Mouse (Mus musculus) CD8-positive naive resting alpha-beta T cell, adult 2 months (primary cell): Measurements from ENCODE around the gene Trnau1ap.
A peak's percentile ranks its signal among the peaks of the same experiment; 100 is the strongest.
"Not testable (repeated sequence)": the region's sequence is repeated elsewhere in the genome, so short reads cannot be mapped to it uniquely, and the experiment has no call there.

Source experiments
- DNase-seq, 2 experiments: peaks; one replicate each; pipeline ENCODE4 v3.0.0; 2022; ENCODE audit warnings: low read depth in 2 of 2, low spot score in 2 of 2

The Trnau1ap gene

DNA sequence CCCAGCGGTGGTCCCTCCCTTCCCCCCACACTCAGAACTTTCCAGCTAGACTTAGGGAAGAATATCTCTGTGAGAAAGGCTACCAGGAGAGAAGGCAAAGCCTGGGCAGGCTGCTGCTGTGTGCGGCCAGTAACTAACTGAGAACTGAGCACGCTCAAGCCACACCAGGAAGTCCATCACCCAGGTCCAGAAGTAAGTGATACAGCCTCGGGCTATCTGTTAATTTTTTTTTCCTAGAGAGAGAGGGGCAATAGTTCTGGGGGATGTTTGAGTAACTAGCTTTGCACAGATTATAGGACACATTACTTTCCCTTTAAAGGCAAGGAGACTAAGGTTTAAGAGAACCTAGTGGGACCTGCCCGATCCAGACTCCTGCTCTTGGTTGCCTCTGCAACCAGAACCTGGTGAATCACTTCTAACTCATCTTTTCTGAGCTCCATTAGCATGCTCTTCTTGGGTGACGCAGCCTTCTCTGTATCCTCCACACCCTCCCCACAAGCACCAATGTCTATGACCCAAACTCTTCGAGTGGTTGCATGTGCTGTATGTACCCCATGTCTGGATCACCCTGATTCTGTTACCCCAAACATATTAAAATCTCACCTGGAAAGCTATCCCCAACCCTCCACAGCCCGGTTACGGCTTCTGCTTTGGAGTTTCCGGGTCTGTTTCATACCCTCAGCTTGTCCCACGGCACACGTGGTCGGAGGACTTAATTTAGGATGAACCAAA is 15.2 kb upstream of the Trnau1ap start:
- DNase-seq, result no peak

DNA sequence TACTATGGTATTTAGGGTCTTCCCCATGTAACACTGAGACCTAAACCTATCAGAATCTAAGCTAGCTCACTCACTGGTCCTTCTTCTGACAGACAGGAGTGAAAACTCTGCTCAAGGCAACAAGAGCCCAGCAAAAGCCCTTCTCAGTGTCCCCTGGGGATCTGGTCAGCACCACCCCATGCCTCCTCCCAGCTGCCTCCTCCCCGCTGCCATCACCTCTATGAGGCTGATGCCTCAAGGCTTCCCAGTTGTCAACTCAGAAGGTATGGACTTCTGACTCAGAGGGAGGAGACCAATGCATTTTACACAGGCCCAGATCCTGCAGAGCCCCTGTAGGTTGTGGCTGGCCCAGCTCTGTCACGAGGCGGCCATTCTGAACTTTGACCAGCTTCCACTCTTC is 12.1 kb upstream of the Trnau1ap start:
- no peak for DNase-seq

DNA sequence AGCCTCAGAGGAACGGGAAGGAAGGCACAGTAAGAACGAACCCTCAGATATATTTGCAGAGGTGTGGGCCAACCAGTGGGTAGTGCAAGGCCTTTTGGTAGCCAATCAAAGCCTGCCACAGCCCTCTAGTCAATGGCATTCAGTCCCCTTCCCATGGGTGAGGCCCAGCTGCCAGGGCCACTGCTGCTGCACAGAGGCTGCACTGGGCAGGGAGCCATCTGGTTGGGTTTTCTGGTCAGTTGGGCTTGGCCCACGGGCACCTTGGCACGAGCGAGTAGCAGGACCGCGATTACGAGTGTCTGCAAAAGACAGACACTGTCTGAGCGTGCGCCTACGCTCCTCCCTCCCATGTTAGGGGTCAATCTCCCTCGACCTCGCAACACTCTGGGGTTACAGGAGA is 9.6 kb upstream of the Trnau1ap start:
- DNase-seq, result no peak

DNA sequence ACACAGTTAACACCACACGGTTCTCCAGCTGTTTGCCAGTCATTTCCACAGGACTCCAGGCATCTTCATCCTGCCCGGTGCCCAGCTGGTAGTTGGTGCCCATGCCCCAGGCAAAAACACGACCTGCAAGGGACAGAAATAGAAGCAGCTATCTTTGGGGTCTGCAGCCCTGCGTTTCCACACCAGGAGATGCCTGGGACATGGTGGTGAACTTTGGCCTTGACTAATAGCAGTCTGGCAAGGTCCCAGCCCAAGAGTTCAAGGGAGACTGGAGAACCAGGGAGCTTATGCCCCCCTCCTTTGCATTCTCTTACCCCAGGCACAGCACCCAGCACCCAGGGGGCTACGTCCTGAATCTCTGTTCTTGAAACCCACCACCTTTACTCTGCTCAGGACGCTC is 3.5 kb upstream of the Trnau1ap start:
- DNase-seq, result no peak

DNA sequence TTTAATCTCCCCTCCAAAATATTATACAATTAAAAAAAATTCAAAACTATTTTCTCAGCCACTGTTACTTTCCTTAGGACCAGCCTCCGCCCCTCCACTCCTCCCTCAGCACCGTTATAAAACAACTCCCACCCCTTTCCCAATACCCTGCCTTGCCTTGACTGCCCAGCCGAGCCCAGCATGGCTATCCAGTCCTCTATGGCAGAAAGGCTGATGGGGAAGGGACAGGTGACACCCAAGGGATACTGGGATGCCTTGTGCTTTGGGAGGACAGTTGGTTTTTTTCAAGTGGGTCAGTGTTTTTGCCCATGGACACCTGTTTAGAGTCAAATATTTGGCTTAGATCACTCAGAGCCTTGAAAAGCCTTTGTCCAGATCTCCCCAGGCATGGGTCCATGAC is 2.6 kb upstream of the Trnau1ap start:
- no peak for DNase-seq

DNA sequence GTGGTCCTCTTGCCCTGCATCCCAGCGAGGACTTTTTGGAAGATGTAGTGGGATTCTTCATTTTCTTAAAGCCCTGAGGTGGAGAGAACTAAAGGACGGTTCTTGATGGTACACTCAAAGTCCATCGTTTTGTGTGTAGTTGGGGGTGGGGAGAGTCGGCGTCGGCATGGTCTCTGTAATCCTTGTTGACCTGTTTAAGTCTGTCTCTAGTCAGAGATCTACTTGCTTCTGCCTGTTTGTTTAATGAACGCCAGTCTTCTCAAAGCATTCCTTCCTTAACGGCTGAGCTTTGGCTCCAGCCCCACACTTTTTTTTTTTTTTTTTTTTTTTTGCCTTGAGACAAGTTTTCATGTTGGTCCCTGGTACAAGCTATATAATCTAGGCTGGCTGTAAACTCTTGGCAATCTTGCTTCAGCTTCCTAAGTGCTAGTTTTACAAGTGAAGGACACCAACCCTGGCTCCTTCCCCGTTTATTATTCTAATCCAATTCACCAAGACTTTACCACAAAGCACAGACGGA is 557 bp upstream of the Trnau1ap start:
- DNase-seq, result no peak

DNA sequence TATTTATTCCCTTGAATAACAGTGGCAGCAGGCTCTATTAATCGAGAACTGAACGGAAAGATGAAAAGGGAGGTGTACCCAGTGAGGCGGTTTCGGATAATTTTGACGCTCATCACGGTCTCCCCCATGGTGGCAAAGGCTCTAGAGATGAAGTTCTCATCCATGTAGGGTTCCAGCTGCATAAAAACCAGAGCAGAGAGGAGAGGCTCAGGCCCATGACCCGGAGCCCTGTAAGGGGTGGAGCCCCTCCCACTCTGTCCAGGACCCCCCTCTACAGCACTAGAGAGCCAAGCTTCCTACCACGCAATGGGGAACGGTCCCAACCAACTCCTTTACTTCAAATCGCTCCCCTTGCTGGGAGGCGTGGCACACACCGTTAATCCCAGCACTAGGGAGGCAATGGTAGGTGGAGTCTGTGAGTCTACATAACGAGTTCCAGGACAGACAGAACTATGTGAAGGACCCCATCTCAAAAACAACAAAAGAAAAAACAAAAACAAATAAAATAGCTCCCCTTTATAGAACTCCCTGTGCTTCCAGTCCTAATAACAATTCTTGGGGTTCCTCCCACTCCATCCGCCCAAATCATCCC is 851 bp downstream of the Trnau1ap start:
- DNase-seq, result no peak

DNA sequence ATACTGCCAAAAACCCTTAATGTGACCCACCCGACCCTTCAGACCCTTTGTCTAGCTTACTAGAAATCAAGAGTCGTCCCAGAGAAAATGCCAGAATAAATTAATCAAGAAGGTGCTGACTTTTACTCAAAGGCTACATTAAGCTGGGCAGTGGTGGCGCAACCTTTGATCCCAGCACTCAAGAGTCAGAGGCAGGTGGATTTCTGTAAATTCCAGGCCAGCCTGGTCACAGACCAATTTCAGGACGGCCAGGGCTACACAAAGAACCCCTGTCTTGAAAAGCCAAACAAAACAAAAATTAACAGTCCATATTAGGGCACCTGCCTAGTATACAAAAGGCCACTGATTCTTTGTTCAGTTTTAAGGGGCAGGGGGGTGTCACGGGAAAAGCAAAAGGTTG is 2.9 kb downstream of the Trnau1ap start:
- no peak for DNase-seq

DNA sequence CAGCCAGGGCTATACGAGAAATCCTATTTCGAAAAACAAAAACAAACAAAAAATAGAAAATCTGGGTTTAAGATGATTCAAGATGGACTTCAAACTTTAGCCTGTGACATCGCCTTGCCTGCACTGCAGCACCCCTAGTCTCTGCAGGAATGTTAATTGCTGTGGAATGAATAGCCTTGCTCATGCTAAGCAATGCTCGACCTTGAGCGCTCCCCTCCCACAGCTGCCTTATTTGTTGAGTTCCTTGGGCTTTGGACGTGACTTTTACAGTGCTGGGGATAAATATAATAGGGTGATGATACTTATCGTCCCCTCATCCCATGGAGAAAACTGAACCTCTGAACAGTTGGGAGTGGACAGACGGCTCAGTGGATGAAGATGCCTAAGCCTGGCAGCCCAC is 13.6 kb downstream of the Trnau1ap start:
- no peak for DNase-seq

DNA sequence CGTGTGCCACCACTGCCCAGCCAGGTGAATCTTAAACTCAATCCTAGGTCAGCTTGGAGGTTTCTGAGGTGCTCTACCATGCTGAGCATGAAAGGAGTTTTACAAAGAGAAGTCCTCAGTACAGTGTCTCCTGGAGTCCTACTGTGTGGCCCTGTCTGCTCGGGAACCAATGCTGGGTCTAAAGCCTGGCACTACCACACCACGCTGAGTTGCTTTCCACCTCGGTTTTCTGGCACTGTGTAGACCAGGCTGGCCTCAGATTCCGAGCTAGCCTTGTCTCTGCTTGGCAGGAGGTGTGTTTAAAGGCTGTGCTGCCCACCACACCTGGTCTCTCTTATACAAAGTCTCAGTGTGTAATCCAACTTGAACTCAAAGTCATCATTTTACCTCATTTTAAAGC is 16.7 kb downstream of the Trnau1ap start:
- no peak for DNase-seq

DNA sequence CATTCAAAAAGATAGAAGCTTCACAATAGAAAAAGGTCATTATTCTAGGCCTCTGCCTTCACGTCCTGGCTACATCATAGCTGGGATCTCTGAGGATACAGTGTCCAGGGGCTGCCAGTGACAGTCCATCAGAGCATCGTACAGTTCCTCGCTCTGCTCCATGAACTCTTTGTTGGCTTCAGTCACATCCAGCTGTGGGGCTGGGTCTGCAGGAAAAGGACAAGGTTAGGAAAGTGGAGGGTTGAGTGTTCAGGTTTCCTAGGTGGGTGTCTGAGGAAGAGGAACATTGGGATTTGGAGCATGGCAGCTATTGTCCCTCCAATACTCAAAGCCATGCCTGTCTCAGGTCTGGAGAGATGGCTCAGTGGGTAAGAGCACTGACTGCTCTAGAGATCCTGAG is 17.5 kb downstream of the Trnau1ap start:
- DNase-seq, result no peak

DNA sequence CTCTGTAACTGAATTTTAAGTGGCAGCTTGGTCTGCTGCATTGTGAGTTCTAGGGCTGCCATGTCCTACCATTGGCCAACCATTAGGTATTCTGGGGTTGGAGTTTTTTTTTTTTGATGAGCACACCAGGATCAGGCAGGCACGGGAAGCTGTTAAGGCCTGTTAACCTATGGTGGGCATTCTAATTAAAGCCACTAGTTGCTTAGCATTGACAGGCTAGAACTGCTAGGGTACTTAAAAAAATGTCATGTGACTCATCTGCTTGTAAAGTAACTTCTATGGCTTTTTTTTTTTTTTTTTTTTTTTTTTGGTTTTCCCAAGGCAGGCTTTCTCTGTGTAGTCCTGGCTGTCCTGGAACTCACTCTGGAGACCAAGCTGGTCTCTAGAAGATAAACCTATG is 18.1 kb downstream of the Trnau1ap start:
- no peak for DNase-seq

DNA sequence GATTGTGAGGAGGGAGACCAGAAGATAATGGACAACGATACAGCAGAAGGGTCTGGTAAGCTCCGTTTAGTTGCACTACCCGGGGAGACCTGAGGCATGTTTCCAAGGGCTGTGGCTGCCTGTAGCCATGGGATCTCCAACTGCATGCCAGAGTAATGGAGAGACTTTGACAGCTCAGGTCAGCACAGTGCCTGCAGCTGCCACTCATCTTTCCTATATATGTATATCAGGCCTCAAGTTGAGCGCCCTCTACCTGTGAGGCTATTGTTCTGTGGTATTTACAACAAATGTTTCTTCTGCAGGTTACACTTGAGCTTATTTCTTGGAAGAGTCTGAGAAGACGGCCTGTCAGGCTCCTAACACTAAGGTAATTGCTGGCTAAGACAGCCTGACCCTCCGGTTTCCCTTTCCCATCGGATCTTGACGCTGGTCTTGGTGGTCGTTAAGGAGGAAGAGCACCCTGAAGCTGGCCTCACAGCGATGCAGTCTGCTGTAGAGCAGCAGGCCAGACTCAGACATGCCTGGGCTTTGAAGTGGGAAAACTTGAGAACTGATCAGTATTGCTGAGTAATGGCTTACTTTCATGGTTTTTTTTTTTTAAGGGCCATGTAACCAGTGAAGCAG is 19.4 kb downstream of the Trnau1ap start:
- DNase-seq, result peak; percentile 50 to 65

DNA sequence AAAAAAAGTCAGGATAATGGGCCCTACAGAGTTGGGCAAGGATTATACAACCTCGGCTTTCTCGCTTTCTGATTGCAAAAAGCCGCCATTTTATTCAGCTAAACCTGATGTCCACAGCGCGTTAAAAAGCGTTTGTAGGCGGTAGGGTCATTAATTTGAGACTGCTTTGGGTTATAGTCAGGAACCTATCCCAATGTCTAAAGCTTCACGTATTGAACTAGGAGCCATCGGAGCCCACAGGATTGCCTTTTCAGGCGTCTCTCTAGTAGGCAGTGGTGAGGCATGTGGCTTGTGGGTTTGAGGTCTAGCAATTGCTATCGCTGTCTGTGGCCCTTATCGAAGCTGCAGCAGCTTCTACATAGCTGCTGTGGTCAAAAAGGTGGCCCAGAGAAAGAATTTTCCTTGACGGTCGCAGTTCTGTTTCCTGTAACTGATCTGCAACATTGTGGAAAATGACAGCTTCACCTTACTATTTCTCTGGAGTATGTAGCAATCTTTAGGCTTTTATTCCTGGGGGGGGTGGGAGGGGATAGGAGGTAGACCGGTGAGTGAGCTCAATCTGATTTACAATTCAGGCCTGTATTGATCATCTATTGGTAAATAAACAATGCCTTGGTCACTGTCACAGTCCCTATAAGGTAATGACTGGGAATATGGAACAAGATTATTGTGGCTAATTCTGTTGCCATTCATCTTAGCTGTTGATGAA is 20.0 kb downstream of the Trnau1ap start:
- DNase-seq, result peak in 1 of 2 experiments; percentile 32

DNA sequence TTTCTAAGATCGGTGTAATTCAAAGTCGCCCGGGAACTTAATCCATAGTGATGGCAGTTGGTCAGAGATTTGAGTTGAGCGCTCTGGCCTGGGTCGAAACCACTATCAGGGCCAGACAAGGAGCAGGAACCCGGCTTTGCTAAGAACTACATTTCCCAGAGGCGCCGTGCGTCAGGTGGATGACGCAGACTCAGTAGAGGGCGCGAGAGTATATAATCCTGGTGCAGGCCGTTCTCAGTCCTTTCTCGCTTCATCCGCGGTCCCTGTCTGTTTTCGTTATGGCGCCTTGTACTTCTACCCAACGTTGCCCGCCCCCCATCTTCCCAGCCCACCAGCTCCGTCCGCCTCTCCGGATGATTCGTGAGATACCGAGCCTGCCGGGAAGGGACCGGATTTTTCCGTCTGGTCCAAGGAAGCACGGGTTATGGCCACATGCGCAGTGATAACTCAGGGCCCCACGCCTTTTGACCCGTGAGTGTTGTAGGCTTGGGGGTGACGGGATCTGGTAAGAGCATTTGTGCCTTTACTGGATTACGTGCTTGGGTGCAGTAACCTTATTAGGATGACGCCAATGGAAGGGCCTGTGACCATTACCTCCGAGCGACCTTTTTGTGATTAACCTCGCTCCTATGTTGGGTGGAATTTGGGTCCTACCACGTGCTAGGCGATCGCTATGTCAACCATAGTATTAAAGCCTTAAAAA is 20.8 kb downstream of the Trnau1ap start:
- peak; percentile 83 to 84 for DNase-seq

DNA sequence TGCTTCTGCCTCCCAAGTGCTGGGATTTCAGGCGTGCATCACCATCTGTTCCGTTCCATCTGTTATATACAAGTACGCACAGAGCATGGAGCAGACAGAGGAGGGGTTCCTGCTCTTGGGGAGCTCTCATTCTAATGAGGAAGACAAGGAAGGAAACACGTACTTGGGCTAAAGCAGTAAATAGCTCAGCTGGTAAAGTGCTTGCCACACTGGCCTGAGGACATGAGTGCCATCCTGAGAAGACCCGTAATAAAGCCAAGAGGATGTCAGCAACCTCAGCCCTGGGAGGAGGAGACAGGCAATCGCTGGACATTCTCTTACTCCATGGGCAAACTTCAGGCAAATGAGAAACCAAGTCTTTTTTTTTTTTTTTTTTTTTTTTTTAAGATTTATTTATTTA is 23.3 kb downstream of the Trnau1ap start:
- no peak for DNase-seq

DNA sequence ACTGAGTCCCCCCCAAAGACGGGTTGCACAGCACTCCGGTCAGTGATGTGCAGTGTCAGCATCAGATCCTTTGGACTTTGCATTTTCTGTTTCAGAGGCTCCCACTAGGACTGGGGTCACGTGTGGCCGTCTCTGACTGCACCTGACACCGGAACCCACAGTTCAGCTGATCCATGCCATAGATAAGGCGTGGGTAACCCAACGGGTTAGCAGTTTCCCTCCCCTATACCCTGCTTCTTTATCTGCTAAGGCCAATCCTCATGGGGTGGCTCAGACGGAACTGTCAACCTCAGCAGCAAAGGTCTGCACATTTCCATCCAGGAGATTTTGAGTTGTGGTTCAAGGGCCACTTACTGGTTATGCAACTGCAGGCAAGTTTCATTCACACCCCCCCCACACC is 24.1 kb downstream of the Trnau1ap start:
- no peak for DNase-seq

DNA sequence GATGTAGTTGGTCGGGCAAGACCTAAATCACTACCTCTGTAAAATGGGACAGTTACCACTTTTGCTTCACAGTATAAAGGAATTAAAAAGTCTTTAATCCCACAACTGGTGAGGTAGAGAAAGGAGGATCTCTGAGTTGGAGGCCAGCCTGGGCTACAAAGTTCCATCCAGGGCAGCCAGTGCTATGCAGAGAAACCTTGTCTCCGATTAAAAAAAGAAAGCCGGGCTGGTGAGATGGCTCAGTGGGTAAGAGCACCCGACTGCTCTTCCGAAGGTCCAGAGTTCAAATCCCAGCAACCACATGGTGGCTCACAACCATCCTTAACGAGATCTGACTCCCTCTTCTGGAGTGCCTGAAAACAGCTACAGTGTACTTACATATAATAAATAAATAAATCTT is 25.9 kb downstream of the Trnau1ap start:
- not testable (repeated sequence) for DNase-seq

DNA sequence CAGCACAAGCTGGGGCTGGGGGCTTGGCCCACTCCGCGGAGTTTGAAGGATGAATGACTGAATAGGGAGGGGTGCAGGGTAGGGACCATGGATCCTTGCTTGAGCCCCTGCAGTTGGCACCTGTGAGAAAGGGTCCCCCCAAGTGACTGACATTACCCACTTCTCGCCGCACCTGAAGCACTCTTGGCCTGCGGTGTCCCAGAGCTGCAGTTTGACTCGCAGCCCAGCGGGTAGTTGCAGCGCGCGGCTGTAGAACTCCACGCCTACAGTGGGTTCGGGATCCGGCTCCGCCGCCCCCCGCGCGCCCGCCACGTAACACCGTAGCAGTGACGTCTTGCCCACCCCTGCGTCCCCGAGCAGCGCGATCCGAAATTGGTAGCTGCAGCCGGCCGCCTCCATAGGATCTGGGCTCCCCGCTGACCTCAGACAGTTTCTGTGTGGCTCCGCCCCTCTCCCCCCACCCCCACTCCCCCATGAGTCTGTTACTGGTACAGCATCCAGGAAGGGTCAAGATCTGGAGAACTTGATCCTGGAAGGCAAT is 26.3 kb downstream of the Trnau1ap start, which contains the start of gene Rab42:
Rab42 (minus strand) TSS at position 447 of the 541 bp plus-strand sequence.
- DNase-seq, result peak; percentile 54 to 60

DNA sequence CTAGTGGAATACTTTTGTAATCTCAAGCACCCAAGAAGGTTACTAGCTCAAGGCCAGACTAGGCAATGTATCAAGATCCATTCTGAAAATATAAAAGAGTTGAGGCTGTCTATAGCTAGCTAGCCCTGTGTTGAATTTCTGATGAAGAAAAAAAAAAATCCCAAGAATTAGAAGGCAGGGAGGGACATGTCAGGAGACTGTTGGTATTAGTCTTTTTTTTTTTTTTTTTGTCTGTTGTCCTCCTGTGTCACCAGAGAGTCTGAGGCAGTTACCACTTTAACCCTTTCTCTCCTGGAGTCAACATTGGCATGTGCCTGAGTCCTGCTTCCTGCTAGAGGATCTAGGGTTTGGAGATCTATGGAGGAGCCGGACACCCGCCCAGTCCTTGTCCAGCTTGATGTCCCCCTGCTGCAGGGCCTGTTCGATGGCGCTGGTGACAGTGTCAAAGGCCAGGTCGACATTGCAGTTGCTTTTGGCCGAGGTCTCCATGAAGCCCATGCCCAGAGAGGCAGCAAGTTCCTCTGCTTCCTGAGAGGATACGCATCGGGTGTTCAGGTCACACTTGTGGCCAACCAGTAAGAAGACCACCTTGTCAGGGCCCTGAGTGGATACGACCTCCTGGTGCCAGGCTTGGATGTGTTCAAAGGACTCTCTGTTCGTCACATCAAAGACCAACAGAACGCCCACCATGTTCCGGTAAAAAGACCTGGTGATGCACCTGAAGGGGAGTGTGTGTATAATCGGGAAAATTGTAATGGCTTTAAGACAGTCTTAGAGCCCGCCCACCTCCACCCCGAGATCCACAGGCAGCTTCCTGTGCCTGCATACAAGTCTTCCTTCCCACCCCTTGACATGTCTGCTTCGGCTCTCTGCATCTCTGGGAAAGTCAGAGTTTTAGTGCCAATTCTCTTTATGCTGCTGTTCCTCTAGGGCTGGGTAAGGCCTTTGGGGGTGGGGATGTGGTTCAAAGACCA is 27.1 kb downstream of the Trnau1ap start:
- DNase-seq, result no peak
